Mouse (Mus musculus): ENCODE measurements at regions not wholly inside any gene's neighbourhood (a gene's known extent, or its start where the extent isn't known, plus 50 kb on each side); places are given as distances from the start of the nearest gene placed in this dataset.
A peak's percentile ranks its signal among the peaks of the same experiment; 100 is the strongest.
"Not testable (repeated sequence)": the region's sequence is repeated elsewhere in the genome, so short reads cannot be mapped to it uniquely, and the experiment has no call there.

DNA sequence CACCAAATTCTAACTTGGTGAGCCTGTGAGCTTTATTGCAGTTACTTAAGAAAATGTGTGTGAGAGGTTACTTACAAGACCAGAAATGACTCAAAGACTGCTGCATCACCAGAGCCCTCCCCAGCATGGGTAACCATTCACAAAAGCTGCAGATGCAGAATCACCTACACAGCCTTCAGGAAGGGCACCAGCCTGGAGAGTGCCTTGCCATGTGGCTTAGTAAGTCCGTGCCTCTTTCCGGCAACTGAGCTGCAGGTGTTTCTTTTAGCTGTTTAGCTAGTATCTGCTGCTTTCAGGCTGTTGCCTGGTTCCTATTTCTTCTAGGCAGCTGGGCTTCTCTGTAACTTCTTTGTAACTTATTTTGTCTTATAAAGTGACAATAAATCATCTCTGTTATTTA, 213.2 kb upstream of the Stxbp6 start:
- ATAC-seq (replicated peaks; ENCODE audit: poor library complexity), result no peak

DNA sequence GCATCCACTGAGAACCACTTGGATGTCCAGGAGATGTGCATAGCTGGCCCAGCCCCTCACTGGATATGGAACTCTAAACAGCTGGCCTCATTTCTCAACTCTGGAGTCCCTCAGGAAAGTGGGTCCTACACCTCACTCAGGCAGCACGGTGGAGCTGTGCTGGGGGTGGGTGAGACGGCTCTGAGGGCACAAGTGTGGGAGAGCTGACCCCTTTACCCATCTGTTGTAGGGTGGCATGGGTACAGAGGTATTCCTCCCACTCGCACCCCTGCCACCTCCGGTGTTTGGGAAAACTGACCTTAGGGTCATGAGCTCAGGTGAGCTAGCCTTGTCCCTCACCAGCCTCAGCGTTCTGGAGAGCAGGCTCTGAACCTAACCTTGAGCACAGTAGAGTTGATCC, 181.8 kb upstream of the Stxbp6 start:
- ATAC-seq (replicated peaks; ENCODE audit: poor library complexity), result no peak

DNA sequence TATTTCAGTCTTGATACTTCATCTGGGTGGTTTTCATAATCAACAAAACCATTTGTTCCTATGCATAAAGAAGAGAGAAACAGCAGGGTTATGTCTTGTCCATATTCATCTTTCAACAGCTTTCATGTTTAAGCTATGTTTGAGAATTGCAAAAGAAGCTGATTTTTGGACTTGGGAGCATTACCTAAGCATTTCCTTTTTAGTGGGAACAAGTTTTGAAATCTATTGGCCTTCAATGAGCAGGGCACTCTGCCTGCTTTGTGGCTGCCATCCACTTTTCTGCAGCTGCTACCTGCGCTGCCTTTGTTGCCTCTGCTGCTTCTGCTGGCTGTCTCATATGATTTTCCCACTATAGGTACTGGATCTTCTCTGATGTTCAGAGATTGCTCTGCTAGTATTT, 136.6 kb upstream of the Stxbp6 start:
- no peak for ATAC-seq (replicated peaks; ENCODE audit: poor library complexity)

DNA sequence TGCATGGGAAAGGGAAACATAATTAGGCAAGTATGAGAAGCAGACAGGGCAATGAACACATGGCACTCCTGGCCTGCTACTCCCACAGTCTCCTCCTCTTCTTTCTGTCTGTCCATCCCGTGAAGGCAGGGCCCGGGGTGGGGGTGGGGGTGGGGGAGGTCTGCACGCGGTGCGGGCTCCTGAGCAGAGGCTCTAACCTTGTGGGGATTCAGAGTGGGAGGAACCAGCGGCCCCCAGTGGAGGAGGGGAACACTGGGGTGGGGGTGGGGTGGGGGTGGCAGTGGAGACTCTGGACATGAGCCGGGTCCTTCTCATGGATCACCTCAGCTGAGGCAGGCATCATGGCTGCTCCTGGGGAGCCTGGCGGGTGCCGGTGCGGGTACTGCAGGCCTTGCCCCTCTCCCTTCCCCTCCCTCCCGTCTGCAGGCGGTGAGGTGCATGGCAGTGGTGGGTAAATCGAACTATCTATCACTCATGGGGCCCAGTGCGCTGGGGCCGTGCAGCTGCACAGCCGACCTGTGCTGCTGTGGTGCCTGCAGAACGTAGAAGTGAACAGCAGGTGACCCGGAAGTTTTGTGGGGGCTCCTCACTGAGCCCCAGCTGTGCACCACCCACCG, 120.9 kb upstream of the Stxbp6 start:
- ATAC-seq (replicated peaks; ENCODE audit: poor library complexity), result no peak

DNA sequence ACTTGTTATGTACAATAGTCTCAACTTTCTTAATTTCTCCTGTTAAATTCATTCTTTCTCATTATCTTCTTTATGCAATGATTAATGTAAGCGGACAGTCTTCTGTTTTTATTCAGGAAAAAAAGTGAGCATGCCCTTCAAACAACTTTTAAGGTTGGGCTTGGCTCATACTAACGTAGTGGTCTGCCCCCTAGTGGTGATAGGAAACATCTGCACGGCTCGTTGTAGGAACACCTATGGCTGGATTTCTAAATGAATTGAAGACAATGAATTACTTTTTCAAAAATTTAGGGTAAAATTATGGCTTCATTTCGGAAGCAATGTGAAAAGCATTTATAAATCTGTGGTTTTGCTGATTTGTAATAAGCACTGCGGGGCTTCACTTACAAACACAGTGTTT, 112.6 kb upstream of the Stxbp6 start:
- peak; percentile 95 for ATAC-seq (replicated peaks; ENCODE audit: poor library complexity)

DNA sequence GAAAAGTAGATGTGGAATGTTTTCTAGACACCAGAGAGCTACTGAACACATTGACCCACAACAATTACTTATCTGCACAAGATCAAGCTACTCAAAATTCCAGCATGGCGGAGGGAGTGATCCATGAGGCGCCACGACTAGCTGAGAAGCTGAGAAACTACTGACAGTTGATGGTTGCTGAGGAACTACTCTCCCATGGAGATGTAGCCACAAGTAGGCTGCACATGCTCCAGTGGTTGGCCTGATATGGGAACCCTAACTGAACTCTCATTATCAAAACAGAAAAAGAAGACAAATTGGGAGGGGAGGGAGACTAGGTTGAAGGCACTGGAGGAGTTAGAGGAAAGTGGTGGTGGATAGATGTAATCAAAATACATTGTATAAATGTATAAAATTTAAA, 110.0 kb upstream of the Stxbp6 start:
- peak; percentile 81 for ATAC-seq (replicated peaks; ENCODE audit: poor library complexity)

DNA sequence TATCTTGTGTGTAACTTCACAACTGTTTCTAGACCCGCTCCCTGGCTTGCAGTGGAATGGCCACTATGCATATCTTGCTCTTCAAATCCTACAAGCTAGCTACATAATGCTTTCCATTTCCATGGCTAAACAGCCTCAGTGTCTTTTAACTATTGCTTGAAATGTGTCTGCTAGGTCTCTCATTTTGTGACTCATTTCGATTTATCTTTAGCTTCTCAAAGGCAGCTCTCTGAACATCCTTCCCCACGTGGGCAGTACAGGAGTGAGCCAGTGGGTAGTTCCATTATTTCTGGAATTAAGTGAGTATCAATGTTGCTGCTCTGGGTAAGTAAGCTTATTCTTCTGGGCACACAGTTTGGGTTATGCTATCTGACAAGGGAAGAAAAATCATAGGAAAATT, 102.9 kb upstream of the Stxbp6 start:
- ATAC-seq (replicated peaks; ENCODE audit: poor library complexity), result no peak

DNA sequence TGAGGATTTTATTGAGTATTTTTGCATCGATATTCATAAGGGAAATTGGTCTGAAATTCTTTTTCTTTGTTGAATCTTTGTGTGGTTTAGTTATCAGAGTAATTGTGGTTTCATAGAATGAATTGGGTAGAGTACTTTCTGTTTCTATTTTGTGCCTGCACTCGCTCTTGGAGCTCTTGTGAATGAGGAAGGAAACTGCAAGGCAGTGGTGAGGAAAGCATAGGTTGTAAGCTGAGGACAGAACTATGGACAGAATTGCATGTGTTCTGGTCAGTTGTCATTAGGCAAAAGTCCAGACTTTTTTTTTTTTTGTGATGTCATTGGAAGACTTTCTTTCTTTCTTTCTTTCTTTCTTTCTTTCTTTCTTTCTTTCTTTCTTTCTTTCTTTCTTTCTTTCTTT, 100.8 kb upstream of the Stxbp6 start:
- ATAC-seq (replicated peaks; ENCODE audit: poor library complexity), result peak; percentile 98

DNA sequence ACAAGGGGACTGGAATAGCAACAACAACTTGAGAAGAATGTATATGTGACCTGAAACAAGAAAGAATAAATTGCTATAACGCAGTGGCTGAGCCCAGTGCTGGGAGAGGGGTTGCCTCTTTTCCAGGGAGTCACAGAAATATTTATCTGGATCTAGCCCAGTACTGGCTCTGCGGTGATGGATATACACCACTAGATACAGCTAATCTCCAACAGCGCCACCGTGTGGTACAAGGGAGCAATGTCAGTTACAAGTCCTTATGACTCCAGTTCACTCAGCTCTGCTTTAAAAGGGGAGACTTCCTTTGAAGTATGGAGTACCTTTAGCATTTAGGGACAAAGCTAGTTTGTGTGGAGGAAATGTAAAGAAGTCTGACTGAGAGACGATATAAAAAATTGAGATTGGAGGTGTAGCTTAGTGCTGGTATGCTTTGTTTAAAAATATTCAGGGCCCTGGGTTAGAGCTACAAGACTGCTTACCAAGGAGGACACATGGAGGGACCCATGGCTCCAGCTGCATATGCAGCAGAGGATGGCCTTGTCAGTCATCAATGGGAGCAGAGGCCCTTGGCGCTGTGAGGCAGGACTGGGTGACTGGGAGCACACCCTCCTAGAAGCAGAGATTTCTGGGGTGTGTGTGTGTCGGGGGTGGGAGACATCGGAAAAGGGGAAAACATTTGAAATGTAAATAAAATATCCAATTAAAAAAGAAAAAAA, 97.6 kb upstream of the Stxbp6 start:
- peak; percentile 96 for ATAC-seq (replicated peaks; ENCODE audit: poor library complexity)

DNA sequence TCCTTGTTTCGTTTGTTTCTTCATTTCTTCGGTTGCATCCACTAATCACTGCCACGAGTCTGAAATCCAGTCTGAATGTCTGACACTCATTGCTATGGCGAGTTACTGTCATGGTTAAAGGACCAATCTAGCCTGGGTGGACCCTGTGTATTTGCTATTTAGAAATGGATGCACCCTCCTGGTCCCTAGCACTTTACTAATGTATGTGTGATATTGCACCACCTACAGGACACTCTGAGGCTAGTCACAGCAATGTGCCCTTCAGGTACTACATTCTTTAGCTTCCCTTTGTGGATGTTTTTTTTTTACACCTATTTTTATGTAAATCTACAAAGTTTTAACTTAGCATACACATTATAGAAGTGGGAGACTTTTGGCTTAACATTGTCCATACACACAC, 87.5 kb upstream of the Stxbp6 start:
- ATAC-seq (replicated peaks; ENCODE audit: poor library complexity), result peak; percentile 98

DNA sequence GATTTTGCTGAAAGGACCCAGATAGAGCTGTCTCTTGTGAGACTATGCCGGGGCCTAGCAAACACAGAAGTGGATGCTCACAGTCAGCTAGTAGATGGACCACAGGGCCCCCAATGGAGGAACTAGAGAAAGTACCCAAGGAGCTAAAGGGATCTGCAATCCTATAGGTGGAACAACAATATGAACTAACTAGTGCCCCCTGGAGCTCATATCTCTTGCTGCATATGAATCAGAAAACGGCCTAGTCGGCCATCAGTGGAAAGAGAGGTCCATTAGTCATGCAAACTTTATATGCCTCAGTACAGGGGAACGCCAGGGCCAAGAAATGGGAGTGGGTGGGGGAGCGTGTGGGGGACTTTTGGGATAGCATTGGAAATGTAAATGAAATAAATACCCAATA, 87.1 kb upstream of the Stxbp6 start:
- ATAC-seq (replicated peaks; ENCODE audit: poor library complexity), result not testable (repeated sequence)

DNA sequence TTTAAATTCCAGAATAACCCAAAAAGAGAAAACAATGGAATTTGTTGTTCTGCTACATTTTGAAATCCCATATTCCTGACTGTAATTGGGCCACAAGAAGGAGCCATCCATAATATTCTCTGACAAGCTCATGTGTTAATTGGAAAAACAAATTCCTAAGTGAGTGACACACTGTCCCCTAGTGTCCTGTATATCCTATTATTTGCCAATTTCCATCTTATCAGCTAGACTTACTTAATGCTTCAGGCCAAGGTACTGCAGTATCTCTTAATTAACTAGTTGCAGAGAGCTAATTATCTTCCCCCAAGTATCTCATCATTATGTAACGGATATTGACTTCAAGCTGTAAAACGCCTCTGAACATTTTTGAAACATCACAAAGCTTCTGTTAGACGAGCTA, 84.5 kb upstream of the Stxbp6 start:
- no peak for ATAC-seq (replicated peaks; ENCODE audit: poor library complexity)

DNA sequence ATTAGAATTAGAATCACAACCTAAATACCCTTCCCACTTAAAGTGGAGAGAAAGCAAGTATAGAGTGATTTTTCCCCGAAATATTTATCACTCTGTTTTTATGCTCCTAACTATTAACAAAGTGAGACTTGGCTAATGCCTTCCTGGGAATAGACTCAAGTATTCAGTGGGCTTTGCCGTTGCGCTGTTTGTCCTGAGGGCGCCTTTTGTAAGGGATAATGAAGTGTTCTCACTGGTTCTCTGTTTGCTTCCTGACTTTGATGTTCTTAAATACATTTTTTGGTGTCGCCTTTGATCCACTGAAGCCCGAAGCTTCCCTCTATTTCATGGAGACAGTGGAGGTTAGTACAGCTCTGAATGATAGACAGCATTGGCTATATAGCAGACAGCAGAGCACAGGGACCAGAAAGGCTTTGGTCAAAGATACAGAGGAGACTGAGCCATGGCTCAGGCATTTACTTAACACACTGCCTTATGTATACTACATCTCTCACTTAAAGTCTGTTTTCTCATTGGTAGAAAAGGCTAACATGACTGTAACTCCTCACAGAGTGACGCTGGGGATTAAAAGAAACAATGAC, 63.0 kb upstream of the Stxbp6 start:
- no peak for ATAC-seq (replicated peaks; ENCODE audit: poor library complexity)

DNA sequence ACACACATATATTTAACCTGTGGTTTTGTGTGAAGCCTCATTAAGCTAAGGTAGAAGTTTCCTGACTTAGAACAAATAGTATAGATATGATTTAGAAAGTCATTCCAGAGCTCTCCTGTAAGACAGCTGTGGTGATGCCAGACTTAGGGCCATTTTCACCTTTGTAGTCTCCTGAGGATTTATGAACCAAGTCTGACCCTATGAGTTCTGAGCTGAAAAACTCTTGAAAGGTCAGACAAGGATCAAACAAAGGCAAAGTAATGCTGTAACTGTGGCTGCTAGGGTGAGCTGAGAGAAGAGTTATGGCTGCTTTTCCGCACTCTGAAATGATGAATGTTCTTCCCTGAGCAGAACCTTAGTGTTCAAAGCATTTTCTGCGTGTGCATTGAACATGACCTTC, 58.9 kb upstream of the Stxbp6 start:
- no peak for ATAC-seq (replicated peaks; ENCODE audit: poor library complexity)

DNA sequence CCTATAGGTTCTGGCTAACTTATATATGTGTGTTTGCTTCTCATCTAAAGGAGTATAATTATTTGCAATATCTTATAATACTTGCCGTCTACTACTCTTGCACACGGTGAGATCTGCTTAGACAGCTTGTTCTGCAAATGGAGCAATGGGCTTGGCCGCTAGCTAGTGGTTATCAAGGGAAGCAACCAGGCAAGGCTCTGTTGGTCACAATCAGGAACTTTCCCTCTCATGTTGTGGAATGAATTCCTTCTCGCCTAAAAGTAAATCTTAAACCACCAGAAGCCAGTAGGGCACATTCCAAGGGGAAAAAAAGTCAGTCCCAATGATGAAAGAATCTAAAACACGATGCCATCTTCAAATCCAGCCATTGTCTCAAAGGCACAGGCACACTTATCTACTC, 56.6 kb upstream of the Stxbp6 start:
- no peak for ATAC-seq (replicated peaks; ENCODE audit: poor library complexity)

DNA sequence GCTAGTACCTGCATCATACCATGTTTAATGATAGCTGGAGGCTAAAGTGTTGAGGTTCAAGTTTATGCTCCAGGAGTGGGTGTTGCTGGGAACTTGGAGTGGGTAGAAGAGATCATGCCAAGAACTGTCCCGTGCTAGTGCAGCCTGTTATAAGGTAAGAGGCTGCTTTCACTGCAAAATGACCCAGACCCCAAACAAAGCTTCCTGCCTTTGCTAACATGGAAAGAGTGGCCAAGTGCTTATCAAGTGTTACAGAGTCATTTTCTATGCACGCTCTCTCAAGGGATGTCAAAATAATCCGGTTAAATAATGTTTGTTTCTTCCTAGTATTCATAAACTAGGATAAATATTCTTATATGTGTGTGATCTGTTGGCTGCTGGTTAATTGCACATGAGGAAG, 51.4 kb upstream of the Stxbp6 start:
- no peak for ATAC-seq (replicated peaks; ENCODE audit: poor library complexity)

Data from megakaryocyte progenitor cell, adult 5-6 weeks (primary cell).